Mouse (Mus musculus) kidney, adult 11 months (tissue): Measurements from ENCODE around the gene Rlf.
A peak's percentile ranks its signal among the peaks of the same experiment; 100 is the strongest.
"Not testable (repeated sequence)": the region's sequence is repeated elsewhere in the genome, so short reads cannot be mapped to it uniquely, and the experiment has no call there.

Source experiments
- DNase-seq: peaks from one replicate; pipeline ENCODE4 v3.0.0; 2022

Gene Rlf

DNA sequence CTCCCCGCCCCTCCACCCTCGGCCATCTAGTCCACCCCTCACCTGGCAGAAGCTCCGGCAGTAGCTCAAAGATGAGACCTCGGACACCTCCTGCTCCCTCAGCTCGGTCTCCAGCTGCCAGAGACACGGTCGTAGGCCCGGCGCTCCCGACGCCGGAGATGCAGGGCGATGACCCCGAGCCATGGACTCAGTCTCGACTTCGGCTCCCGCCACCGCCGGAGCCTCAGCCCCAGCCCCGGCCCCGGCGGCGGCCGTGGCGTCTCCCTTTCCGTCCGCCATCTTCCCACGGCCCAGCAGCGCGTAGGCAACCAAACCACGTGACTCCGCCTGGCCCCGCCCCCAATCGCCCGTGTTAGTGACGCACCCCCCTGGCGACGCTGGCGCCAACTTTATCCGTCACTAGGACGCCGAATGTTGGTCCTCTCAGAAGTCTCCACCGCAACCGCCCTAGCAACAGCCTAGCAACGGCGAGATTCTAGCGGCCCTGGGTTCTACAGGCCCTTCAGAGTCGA, at the start of gene Rlf:
Gene Rlf, minus strand, starts transcription at position 292 of the 512 bp plus-strand sequence.
- peak; percentile 97 for DNase-seq

DNA sequence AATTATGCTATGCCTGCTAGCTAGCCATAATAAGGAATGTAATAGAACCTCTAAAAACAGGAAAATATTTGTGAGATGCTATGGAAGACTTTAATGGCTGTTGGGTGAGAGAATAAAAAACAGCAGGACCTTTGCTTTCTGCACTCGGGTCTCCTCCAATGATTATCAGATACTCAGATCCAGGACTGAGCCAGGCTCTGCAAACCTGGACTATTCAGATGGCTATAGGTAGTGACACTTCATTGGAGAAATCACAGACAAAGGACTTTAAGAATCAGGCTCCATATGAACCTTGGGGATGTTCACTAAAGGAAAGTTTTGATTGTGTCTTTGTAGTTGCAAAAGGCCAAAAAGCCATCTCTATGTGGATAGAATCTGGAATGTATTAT, 26.7 kb upstream of the Rlf start:
- no peak for DNase-seq

DNA sequence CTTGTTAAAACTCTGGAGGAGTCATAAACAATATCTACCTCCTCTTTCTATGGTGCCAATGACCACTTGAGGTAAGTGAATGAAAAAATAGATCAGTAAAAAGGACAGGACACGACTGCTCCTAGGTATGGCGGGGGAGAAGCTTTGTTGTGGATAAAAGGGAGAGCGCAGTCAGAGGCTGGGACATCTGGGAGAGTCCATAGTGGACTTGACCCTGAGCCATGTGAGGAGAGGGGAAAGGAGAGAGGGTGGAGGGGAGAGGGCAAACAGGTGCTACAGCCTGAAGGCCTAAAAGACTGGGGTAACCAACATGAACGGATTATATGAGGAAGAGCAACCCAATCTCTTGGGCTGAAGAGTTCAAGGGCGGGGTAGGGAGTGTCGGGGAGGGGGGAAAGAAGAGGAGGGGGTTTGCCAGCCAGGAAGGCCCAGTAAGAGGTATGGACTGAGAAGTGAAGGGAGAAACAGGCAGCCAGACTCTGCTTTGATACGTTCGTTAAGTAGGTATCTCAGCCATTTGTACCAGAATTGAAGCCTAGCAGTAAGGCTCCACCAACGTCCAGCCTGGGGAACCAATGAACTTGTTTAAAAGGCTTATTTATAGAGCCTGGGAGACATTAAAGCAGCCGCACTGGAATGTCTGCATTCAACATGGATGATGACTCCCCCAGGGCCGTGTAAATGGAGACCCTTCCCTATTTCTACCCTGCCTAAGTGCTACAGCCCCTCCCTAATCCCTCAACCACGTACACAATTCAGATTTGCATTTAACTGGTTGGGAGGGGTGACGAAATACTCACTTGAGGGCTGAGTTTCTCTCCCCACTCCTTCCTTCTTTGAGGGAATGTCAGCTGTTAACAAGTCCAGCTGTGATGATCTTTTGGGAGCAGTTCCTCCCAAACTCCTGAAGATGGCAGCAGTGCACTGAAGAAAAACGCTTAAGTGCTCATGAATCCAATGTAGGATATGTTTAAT, 26.0 kb upstream of the Rlf start:
- DNase-seq: no peak

DNA sequence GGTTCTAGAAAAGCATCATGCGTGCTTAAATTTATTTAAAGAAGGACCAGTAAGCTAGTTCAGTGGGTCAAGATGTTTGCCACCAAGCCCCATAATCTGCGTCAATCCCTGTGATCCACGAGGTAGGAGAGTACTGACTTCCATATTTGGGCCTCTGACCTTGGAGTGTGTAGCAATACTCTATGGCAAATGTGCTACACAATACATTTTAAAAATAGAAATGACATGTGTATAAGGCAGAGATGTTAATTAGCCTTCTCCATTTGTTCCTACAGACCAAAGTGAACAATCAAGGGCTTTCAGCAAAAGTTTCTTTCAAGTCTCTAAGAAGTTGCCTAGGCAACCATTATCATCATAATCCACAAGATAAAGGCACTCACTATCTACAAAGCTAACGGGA, 25.0 kb upstream of the Rlf start:
- no peak for DNase-seq

DNA sequence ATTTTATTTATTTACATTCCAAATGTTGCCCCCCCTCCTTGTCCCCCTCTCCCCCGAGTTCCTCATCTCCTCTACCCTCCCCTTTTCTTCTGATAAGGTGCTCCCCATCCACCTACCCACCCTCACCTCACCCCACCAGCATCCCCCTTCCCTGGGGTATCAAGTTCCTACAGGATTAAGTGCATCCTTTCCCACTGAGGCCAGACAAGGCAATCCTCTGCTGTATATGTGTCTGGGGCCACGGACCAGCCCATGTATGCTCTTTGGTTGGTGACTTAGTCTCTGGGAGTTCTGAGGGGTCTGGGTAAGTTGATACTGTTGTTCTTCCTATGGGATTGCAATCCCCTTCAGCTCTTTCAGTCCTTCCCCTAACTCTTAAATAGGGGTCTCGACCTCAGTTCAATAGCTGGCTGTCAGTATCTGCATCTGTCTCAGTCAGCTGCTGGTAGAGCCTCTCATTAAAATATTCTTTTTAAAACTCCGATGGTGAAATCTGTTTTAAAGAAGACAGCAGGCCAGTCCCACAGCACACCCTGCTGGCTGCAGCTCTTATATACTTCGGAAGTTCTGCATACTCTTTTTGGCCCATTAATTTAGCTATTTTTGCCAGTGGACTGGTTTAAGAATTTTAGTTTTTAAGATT, 17.0 kb upstream of the Rlf start:
- DNase-seq: peak; percentile 15

DNA sequence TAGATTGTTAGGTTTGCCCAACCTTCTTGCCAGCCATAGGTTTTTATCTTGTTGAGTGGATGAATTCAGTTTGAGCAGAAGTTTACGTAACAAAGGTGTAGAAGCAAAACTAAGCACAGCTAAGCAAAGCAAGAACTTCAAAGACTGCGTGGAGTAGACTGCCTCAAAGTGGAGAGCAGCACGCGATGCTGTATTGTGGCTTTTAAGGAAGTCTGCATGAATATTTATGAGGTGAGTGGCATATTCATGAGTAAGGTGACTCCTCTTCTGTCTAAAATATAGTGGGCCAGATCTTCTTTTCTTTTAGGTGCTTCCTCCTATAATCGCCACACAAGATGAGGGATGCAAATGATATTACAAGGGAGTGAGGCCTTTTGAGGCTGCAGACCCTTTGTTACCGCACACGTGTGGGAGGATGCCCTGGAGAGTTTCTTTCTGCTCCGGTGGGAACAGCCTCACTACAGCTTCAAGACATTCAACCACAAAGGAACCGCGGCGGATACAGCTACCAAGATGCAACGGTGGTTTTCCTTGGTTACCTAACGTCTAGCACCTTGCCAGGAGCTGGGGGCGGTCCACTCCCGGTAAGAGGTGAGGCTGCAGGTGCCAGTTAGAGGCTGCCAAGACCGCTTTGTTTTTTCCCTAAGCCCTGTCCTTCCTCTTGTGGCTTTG, 16.2 kb upstream of the Rlf start:
- DNase-seq: no peak

DNA sequence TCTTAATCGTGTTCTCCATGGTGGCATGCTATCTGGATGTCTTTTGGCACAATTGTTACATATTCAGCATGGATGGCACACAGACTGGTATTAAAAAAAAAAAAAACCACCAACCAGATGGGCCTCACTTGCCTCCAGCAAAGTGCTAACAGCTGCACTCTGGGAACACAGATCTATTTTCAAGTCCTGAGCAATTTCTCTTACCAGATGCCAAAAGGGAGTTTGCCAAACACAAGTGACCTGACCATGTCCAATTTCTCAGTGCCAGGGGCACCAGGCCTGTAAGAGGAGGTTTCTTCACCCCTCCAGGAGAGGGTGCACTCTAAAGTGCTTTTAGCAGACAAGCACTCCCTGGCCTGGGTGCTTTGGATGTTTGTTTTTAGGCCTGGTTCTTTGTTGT, 12.2 kb upstream of the Rlf start:
- DNase-seq: no peak

DNA sequence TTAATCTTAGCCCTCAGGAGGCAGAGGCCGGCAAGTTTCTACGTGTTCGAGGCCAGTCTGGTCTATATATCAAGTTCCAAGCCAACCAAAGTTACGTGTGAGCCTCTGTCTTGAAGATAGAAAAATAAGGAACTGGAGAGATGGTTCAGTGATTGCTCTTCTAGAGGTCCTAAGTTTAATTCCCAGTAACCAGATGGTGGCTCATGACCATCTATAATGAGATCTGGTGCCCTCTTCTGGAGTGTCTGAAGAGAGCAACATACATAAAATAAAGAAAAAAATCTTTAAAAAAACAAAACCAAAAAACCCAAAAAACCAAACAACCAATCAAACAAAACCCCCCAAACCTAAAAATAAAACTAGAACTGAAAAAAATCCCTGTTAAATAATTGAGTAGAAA, 10.3 kb upstream of the Rlf start:
- no peak for DNase-seq

DNA sequence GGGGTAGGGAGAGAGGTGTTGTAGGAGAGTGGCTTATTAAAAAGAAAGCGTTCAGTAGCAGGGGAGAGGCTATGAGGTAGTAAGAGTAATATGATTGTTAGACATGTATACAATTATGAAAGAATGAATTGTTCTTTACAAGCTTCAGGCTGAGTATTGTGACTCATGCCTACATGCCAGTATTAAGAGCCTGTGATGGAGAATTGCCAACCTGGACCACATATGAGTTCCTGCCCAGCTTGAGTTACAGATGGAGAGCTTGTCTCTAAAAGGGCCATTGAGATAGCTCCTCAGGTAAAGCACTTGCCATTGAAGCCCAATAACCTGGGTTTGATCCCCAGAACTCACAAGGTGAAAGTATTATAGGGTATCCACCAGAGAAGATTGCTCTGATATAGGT, 8.3 kb upstream of the Rlf start:
- DNase-seq: no peak

DNA sequence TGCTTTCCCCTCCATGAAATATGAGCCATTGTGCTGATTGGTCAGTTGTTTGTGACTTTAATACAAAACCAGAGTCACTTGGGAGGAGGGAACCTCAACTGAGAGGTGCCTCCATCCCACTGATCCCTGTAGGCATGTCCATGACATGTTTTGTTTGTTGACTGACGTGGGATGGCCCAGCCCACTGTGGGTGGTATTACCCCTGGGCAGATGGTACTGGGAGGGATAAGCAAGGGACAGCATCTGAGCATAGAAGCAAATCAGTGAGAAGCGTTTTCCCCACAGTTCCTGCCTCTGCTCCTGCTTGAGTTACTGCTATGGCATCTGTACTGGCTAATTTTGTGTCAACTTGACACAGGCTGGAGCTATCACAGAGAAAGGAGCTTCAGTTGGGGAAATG, 1.3 kb upstream of the Rlf start:
- no peak for DNase-seq

DNA sequence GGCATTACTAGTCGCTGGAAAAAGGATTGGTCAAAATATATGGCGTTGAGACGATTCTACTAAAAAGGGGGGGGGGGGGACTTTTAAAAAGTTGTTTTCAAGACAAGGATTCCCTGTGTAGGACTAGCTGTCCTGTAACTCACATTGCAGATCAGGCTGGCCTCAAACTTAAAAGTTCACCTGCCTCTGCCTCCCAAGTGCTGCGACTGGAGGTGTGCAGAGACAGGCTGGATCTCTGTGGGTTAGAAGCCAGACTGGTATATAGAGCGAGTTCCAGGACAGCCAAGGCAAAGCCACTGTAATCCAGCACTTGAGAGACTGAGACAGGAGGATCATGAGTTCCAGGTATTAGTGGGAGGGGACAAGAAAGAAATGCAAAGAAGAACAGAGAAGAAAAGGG, 605 bp upstream of the Rlf start:
- DNase-seq: peak; percentile 12

DNA sequence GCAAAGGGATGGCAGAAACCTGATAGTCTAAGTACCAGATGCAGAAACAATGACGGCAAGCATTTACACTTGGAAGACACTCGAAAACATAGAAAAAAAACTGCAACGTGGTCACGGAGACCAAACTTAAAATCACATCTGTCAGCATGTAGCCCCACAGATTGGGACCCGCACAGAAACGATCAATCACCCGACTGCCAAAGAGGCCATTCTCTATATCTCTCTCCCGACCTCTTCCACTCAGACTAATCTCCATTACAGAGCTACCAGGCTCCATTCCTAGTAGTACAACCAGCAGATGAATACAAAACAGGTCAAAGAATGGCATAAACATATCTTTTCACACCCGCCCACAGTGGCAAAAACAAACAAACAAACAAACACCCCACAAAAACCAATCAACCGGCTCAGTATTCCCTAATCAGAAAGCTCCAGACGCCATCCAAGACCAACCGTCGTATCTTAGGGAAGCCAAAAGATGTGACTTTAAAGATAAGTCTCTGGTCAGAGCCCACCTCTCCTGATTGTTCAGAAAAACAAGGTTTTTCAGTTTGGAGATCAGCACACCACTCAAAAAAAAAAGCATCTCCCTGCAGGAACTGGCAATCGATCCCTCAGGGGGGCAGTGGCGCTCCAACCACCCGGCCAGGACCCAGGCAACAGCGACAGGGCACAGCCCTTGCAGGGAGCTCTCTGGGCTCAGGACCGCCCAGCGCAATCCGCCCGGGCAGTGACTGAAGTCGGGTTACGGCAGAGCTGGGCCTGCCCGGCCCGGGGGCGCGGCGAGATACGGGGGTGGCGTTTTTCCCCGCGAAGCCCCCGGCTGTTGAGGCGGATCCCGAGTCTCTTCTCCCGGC, 720 bp downstream of the Rlf start:
- DNase-seq: peak; percentile 50

DNA sequence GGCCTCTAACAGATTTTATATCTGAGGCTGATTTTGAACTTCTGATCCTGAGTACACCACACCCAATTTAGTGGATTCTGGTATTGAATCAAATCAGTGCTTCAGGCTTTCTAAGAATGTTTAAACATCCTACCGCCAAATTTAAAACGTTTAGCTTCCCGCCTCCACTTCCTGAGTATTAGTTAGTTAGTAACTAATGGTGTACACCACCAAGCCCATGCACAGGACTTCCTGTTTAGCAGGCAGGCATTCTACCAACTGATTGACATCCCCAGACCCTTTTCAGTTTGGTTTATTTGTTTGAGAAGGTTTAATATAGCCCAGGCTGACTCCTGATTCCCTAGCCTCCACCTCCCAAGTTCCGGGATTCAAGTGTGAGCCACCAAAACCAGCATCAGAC, 6.0 kb downstream of the Rlf start:
- no peak for DNase-seq

DNA sequence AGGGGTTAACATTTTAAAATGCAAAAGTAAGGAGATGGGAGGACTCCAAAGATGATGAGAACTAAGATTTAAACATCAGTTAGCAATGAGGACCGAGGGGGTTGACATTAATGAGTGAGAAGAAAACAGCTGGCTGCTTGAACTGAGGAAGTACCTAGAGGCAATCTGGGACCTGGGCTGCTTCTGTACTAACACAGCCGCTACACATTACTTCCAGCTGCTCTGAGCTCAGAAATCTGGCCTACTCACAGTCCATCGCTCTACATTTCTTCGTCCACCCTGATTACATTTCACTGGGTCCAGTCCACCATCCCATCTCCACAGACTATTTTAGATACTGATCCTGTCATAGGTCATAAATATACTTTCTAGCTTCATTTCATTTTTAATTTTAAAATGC, 17.0 kb downstream of the Rlf start:
- DNase-seq: no peak

DNA sequence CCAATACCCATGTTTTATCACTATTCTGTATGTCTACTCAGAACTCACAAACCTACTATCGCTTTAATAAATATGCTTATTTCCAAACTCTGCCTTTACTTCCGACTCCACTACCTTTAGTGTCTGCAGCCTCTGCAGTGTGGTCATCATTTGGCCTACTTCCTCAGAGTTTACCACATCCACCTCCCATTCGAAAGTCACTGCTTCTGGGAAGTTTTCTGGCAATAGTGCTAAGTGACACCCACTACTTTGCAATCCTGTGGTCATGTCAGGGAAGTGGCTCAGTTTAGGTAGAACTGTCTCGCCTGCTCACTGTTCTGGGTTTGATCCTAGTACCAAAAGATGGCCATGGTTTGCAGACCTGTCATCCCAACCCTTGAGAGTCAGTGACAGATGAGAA, 17.9 kb downstream of the Rlf start:
- no peak for DNase-seq

DNA sequence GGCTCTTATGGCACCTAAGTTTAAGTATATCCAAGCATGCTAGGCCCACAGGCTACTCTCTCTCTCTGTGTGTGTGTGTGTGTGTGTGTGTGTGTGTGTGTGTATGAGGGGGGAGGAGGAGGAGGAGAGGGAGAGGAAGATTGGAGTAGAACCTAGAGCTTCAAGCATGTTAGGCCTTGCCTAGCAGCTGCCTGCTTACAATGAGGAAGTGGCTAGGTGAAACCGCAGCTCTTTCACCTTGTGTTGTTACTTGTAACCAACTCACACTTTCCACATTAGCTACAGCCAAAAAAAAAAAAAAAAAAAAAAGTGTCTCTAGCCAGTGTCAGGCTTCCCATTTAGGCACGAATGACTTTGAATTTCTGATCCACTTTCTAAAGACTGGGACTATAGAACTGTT, 18.7 kb downstream of the Rlf start:
- DNase-seq: no peak

DNA sequence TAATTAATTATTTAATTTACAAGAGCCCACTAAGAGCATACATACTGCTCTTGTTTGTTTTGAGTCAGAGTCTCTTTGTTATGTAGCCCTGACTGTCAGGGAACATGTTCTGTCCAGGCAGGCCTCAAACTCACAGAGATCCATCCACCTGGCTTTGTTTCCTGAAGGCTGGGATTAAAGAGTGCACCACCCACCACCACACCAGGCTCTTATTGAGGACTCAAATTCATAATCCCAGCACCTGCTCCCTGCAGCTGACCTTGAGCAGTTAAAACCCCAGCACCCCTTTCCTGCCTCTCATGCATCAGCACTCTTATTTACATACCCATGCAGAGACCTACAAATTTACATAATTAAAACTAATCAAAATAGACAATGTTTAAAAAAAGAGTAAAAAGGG, 20.1 kb downstream of the Rlf start:
- DNase-seq: no peak

DNA sequence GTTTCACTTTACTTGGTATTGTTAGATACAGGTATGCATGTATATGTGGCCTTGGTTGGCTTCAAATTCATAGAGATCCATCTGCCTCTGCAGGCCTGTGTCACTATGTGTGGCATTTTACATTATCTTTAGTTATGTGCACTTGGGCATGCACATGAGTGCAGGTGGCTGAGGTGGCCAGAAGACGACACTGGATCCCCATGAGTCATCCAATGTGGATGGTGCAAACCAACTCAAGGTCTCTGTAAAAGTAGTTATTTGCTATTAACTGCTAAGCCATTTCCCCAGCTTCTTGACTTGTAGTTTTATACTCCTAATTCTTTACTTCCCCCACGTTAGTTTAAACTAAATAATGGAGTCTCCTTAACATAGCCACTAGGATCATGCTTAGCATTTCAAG, 22.6 kb downstream of the Rlf start:
- no peak for DNase-seq

DNA sequence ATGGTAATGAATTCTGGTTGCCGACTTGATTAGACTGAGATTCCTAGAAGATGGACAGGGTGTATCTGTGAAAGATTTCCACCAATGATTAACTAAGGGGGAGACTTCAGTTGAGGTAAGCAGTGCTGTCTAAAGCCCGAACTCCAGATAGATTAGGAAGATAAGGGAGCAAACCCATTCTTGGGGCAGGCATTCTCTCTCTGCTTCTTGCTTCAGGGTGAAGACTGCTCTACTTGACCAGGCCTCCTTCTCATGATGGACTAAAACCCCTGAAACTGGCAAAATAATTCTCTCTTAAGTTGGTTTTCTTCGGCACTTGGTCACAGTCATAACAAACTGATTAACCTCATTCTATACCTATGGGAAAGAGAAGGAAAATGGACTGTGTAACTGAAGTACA, 25.5 kb downstream of the Rlf start:
- no peak for DNase-seq

DNA sequence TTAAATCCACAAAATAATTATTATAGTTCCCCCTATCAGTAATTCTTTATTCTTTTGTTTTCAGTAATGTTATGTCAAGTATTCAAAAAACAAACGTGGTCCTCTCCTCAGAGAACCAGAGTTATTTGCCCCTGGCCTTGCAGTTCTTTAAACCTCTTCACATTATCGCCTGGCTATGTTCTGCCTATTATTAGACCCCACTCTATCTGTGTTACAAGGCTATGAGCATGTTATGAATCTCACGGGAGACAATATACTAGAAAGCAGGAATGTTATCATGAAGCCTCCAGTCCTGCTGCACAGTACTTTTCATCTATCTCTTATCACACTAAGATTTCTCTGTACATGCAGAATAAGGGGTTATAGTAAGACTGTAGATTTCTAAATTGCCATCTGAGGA, 35.2 kb downstream of the Rlf start:
- DNase-seq: no peak

DNA sequence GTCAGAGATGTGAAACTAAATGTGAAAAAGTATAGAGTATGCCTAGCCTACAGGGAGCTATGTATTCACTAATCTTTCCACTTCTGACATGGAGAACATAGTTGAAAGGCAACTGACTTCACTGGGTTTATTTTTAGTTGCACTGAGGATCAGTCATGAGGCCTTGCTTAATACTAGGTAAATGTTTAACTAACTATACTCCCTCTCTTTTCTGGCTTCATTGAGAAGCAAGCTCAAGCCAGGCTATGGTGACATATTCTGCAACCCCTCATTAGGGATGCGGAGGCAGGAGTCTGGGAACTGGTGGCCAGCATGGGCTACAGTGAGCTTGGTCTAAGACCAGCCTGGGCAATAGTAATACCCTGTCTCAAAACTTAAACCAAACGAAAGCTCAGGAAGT, 47.2 kb downstream of the Rlf start:
- peak; percentile 57 for DNase-seq

DNA sequence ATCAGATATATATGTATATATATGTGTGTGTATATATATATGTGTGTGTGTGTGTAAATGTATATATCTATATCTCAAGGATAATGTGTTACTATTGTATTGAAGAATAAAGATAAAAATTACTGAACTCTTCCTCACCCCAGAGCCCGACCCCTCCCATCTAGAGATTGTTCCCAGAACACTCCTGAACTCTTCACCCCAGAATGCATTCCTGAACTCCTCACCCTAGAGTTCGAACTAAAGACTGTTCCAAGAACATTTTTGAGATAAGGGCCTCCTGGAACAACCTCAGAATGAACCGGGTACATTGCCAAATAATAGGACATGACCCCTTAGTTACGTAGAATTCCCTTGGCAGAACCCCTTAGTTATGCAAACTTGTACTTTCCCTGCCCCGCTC, 48.2 kb downstream of the Rlf start:
- not testable (repeated sequence) for DNase-seq
